Mouse (Mus musculus) sigmoid colon, adult 10 weeks (tissue): Measurements from ENCODE around the gene Miga2. TPM values are rescaled to one million over a fixed set of nuclear protein-coding genes. Genes with fewer than 3 reads are reported as not detected.

ENCODE experiments used
- polyA plus RNA-seq: library from polyadenylated mRNA; stranded (reverse); fragments of 350-450 nt; fragmentation: Illumina TruSeq; extraction: RNeasy Lipid Tissue Mini Kit (QIAGEN cat#74804); gene quantifications from one replicate; pipeline ENCODE4 v1.2.3, GENCODE M21; 2014; ENCODE audit warnings: low read depth, low replicate concordance

Gene Miga2
- polyA plus RNA-seq: 1.1 TPM

GRCm38 (mm10) chr2:30363773-30364650 lies at the start of gene Miga2:
Gene Miga2, plus strand, starts transcription at chr2:30364233.

DNA sequence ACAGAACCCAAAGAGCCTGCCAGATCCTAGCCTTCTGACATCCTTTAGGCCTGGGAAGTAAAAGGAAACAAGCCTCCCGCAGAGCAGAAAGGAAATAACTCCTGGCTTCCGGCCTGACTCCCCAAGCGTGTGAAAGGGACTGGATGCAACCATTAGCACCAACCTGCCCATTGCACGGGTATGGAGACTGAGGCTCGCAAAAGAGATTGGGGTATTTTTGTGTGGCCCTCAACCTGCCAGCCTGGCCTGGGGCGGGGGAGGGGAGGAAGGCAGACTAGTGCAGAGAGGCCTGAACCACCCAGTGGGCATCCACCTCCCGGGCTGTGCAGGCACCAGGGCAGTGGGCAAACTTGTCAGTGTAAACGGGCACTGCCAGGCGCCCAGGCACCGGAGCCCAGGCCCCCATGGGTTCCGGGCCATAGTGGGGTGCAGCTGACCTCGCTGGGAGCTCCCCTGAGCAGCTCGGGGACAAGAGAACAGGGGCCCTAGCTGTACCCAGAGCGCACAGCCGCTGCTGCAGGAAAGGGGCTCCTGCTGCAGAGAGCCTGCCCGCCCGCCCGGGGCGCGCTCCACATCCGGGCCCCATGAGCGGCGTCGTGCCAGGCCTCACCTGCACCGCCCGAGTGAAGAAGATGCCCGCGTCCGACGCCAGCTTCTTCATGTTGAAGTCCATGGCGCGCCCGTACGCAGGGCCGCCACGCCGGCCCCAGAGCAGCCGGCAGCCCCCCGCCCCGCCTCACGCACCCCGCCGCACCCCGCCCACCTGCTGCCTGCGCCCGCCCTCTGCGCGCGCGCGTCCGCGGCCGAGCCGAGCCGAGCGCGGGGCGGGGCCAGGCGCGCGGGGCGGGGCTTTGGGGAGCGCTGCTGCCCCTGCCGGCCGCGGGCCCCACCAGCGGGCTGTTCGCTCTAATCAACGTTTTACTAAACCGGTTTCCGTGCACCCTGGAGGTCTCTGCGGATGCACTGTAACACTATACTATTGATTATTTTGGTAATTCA lies 5.2 kb upstream of the Miga2 start, which contains the start of gene Sh3glb2:
TSS of gene Sh3glb2 (minus strand) at position 805 of the 999 bp plus-strand sequence.

DNA sequence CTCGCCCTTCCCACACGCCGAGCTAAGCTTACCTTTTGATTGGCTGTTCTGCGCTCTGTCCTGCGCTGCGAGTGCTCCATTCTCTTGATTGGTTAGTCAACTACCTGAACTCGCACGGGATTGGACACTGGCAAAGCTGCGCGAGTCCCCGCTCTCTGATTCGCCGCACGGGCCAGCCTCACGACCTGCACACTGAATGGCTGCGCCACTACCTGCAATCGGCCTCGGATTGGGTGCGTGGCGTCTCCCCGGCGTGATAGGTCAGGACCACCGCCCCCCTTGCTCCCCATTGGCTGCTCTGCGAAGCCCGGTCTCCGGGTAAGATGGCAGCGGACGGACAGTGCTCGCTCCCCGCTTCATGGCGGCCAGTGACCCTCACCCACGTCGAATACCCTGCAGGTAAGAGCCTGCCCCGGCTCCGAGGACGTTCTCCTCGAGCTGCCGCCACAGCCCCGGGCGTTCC lies 28.1 kb downstream of the Miga2 start, which contains the start of gene Dolpp1:
TSS of gene Dolpp1 (plus strand) at position 141 of the 463 bp plus-strand sequence.

GRCm38 (mm10) chr2:30415157-30415935 lies 51.3 kb downstream of the Miga2 start, which contains the start of gene Crat:
Gene Crat, minus strand, starts transcription at chr2:30415813.

DNA sequence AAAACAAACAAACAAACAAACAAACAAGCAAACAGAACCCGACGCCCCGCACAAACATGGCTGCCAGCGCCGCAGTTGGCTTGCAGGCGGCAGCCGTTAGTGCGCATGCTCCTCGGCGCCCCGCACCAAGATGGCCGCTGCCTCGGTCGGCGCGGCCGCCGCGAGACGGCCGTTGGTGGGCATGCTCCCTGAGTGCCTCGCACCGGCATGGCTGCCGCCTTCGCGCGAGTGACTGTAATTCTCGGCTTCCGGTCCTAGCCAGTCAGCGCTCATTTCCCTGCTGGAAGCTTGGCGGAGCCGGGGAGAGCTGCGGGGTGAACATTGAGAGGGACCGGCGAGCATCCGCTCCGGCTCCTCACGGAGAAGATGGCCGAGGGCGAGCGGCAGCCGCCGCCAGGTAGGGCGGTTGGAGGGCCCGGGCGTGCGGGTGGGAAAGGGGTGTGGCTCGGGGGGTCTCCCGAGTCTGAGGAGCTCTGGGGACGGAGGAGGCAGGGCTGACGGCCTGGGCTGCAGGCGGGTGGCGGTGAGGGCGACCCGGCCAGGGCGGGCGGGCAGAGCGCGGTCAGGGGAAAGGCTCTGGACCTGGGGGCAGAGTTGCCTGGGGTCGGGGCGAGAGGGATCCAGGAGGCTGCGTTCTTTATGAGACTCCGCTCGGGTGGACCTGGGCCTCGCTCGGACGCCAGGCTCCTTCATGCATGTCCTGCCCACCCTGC lies 52.1 kb downstream of the Miga2 start, which contains the start of gene Ptpa:
TSS of gene Ptpa (plus strand) at position 104 of the 713 bp plus-strand sequence.

Other genes with a start within 250 kb of the Miga2 start
- 5.2 TPM for gene Zer1, start 239.6 kb upstream of the Miga2 start, polyA plus RNA-seq
- gene Tbc1d13, start 230.5 kb upstream of the Miga2 start, polyA plus RNA-seq: 19.5 TPM
- gene Endog, start 192.7 kb upstream of the Miga2 start, polyA plus RNA-seq: not detected
- gene Spout1, start 185.8 kb upstream of the Miga2 start, polyA plus RNA-seq: 0.54 TPM
- gene Kyat1, start 158.4 kb upstream of the Miga2 start, polyA plus RNA-seq: 3.4 TPM
- gene Lrrc8a, start 126.5 kb upstream of the Miga2 start, polyA plus RNA-seq: 2.9 TPM
- 0.09 TPM for gene Gm28035, start 123.7 kb upstream of the Miga2 start, polyA plus RNA-seq
- 2.7 TPM for gene Phyhd1, start 98.0 kb upstream of the Miga2 start, polyA plus RNA-seq
- gene Gm28038, start 83.2 kb upstream of the Miga2 start, polyA plus RNA-seq: 4.4 TPM
- 6.0 TPM for gene Dolk, start 77.9 kb upstream of the Miga2 start, polyA plus RNA-seq
- gene Nup188, start 77.8 kb upstream of the Miga2 start, polyA plus RNA-seq: 9.2 TPM
- gene Sh3glb2, start 4.9 kb upstream of the Miga2 start, polyA plus RNA-seq: 1.7 TPM
- gene Dolpp1, start 28.0 kb downstream of the Miga2 start, polyA plus RNA-seq: 3.6 TPM
- gene Crat, start 51.6 kb downstream of the Miga2 start, polyA plus RNA-seq: 4.5 TPM
- gene Ptpa, start 51.8 kb downstream of the Miga2 start, polyA plus RNA-seq: 3.3 TPM
- gene Ier5l, start 110.0 kb downstream of the Miga2 start, polyA plus RNA-seq: not detected
- not detected for gene Cstad, start 230.8 kb downstream of the Miga2 start, polyA plus RNA-seq